Mouse (Mus musculus) kidney, adult 9 months (tissue): ENCODE results near the gene Tceal7.
"Not testable (repeated sequence)": the region's sequence is repeated elsewhere in the genome, so short reads cannot be mapped to it uniquely, and the experiment has no call there.

Experiments
- DNase-seq: peaks from one replicate; pipeline ENCODE4 v3.0.0; 2022

Gene Tceal7

GRCm38 (mm10) chrX:136214729-136215677 lies at the start of gene Tceal7, which contains the start of gene Bex1:
Gene Tceal7 (plus strand): TSS chrX:136214779.
Gene Bex1 (minus strand): TSS chrX:136215513.
- DNase-seq = not testable (repeated sequence)

GRCm38 (mm10) chrX:136170625-136171024 lies 44.0 kb upstream of the Tceal7 start:
- DNase-seq = no peak

- peak; percentile 51 for DNase-seq
These were observed 43.1 kb upstream of the Tceal7 start for GRCm38 (mm10) chrX:136171189-136172117.

GRCm38 (mm10) chrX:136172118-136172551 lies 42.4 kb upstream of the Tceal7 start, which contains the start of gene Tceal8:
Gene Tceal8 (minus strand): TSS chrX:136172342.
- peak; percentile 82 for DNase-seq

- no peak for DNase-seq
These were observed 41.8 kb upstream of the Tceal7 start for GRCm38 (mm10) chrX:136172786-136173185.

- DNase-seq = no peak
These were observed 33.6 kb upstream of the Tceal7 start for GRCm38 (mm10) chrX:136180897-136181553.

GRCm38 (mm10) chrX:136183107-136183506 lies 31.5 kb upstream of the Tceal7 start:
- no peak for DNase-seq

- no peak for DNase-seq
These were observed 19.2 kb upstream of the Tceal7 start for GRCm38 (mm10) chrX:136195193-136195944.

- DNase-seq = peak; percentile 33
These were observed 17.7 kb upstream of the Tceal7 start for GRCm38 (mm10) chrX:136196873-136197272.

- DNase-seq = no peak
These were observed 11.3 kb upstream of the Tceal7 start for GRCm38 (mm10) chrX:136203257-136203656.

GRCm38 (mm10) chrX:136203664-136204066 lies 10.9 kb upstream of the Tceal7 start, which contains the start of gene Tceal5:
Gene Tceal5 (minus strand): TSS chrX:136203876.
- no peak for DNase-seq

GRCm38 (mm10) chrX:136204406-136204805 lies 10.2 kb upstream of the Tceal7 start:
- no peak for DNase-seq

GRCm38 (mm10) chrX:136213396-136213795 lies 1.2 kb upstream of the Tceal7 start:
- DNase-seq = no peak

- DNase-seq = no peak
These were observed 1.7 kb downstream of the Tceal7 start for GRCm38 (mm10) chrX:136216303-136216702.

- no peak for DNase-seq
These were observed 9.1 kb downstream of the Tceal7 start for GRCm38 (mm10) chrX:136223714-136224113.

- DNase-seq = no peak
These were observed 13.2 kb downstream of the Tceal7 start for GRCm38 (mm10) chrX:136227768-136228167.

GRCm38 (mm10) chrX:136238118-136238517 lies 23.5 kb downstream of the Tceal7 start:
- peak; percentile 42 for DNase-seq

GRCm38 (mm10) chrX:136243181-136243580 lies 28.6 kb downstream of the Tceal7 start:
- DNase-seq = no peak

- peak; percentile 74 for DNase-seq
These were observed 30.1 kb downstream of the Tceal7 start, which contains the start of gene Tceal9 for GRCm38 (mm10) chrX:136244574-136245229. Gene Tceal9 (plus strand): TSS chrX:136245079.

- peak; percentile 11 for DNase-seq
These were observed 31.0 kb downstream of the Tceal7 start for GRCm38 (mm10) chrX:136245521-136246071.

- no peak for DNase-seq
These were observed 34.2 kb downstream of the Tceal7 start for GRCm38 (mm10) chrX:136248811-136249210.
